Comparison of ENCODE assay signal across 19 mouse cellular contexts in the genomic region with DNA sequence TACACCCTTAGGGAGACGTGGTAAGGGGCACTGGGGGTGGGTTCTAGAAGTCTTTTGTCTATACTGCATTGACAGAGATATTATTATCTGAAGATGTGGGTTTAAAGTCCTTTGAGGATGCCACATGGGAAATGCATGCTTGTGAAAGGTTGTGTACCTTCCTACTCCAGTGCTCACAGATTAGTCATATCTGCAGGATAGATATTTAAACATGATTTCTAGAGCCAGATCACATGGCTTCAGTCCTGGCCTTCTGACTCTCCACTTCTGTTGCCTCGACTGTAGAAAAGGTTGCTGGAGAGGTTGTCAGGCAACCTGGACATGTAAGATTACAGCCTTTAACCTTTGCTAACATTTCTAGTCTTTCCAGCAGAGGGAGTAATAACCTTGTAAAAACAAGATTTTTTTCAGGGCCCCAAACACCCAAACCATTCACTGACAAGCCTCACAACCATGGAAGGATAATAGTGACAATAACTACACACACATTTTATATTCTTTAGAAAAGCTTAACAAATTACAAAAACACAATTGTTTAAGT.
DNase-seq lines count a peak whose midpoint lies in the region; ATAC-seq and TF ChIP-seq lines count a peak whose summit lies in the region.
"Had no signal": no experiment of that assay in that cellular context is flagged by ENCODE, and none has a peak within 500 bp of the region (broad histone marks: within the 10 kb centered on the region; RNA-seq: fewer than 3 reads in every experiment).

No protein-coding gene starts in this region.

- H3K4me2 ChIP-seq in stomach, embryonic 14.5 days (replicated peaks; ENCODE audit: low read depth, low read length) = no peak overlapping the region
- H3K4me2 ChIP-seq: liver, embryonic 13.5 days; lung, embryonic 15.5 days had no signal

- in situ Hi-C loops in Patski (cut with MboI; ENCODE audit: low pct_unique_long_range_greater_than_20kb) = no loop called here

- no peak overlapping the region for H3K27ac ChIP-seq in left cerebral cortex, adult 2 months
- no peak overlapping the region for H3K27ac ChIP-seq in stomach, embryonic 14.5 days (ENCODE audit: low read length)
- H3K27ac ChIP-seq: liver, embryonic 13.5 days; lung, embryonic 15.5 days; macrophage; midbrain, embryonic 10.5 days had no signal

- no peaks in the 10 kb centered on the region for H3K9me3 ChIP-seq in stomach, embryonic 14.5 days (ENCODE audit: control insufficient read depth, low read depth, low read length)
- H3K9me3 ChIP-seq: liver, embryonic 13.5 days; lung, embryonic 15.5 days; midbrain, embryonic 10.5 days had no signal

- no peaks in the 10 kb centered on the region for H3K4me1 ChIP-seq in stomach, embryonic 14.5 days (ENCODE audit: control insufficient read depth, insufficient read depth, low read length)
- H3K4me1 ChIP-seq: liver, embryonic 13.5 days had no signal

- CTCF ChIA-PET in Patski (lab: Charles Lee) = interaction anchor here (1.0 to 2.1 kb wide), 4 partner anchors 15 to 38 kb away, joined by 3 to 11 read pairs (median 5); no protein-coding TSS in a partner anchor

- peaks cover 4% of the 10 kb centered on the region for H3K27me3 ChIP-seq in Patski
- no peaks in the 10 kb centered on the region for H3K27me3 ChIP-seq in stomach, embryonic 14.5 days (ENCODE audit: control insufficient read depth, insufficient read depth, low read length)
- H3K27me3 ChIP-seq: liver, embryonic 13.5 days; lung, embryonic 15.5 days had no signal

- no peaks in the 10 kb centered on the region for H3K36me3 ChIP-seq in stomach, embryonic 14.5 days (ENCODE audit: control insufficient read depth, insufficient read depth, low read length)
- H3K36me3 ChIP-seq: liver, embryonic 13.5 days; lung, embryonic 15.5 days; midbrain, embryonic 10.5 days had no signal

- TF ChIP-seq CTCF in left cerebral cortex, adult 2 months (IDR thresholded peaks at IDR 0.05) = peak; percentile 34
- peak; percentile 51 for TF ChIP-seq CTCF in Patski (IDR thresholded peaks at IDR 0.05)

- intact Hi-C loops in left cerebral cortex, adult 2 months (cut with DNase I) = loop anchor here (2.0 kb wide), 1 partner anchor 38 kb away; no protein-coding TSS in a partner anchor
- intact Hi-C loops in left cerebral cortex, postnatal 36 days (cut with DNase I) = loop anchor here (5.0 kb wide), 1 partner anchor 645 kb away; no protein-coding TSS in a partner anchor

- ATAC-seq in Patski = no peak
- ATAC-seq in stomach, embryonic 14.5 days (ENCODE audit: insufficient number of reproducible peaks, insufficient read depth, low FRiP score, low read depth) = 0 out of 2 replicates have a peak, but pooled peaks have one; percentile 23
- no peak for ATAC-seq in erythroid progenitor cell, adult 5-6 weeks (replicated peaks; ENCODE audit: low FRiP score, poor library complexity, severe bottlenecking)
- ATAC-seq: CD4-positive, CD25-positive, alpha-beta regulatory T cell, adult 4 months; hindbrain, embryonic 16.5 days had no signal

- peak; percentile 24 for DNase-seq in embryo, embryonic 10.5 days (ENCODE audit: low spot score)
- no peak for DNase-seq in embryo, embryonic 11 days
- no peak for DNase-seq in left cerebral cortex, adult 2 months (ENCODE audit: extremely low spot score in 1 of 2, low spot score in 2 of 2)
- DNase-seq in left cerebral cortex, postnatal 36 days (ENCODE audit: low spot score in 2 of 2) = no peak
- no peak for DNase-seq in Patski (ENCODE audit: low read depth, low spot score)
- DNase-seq in heart, adult 8-10 months (ENCODE audit: low spot score) = no peak
- DNase-seq: adrenal gland, postnatal 14 days; heart, adult 11 months; heart, postnatal 36 days; layer of hippocampus, postnatal 36 days; liver, embryonic 13.5 days; thymus, postnatal 25 days had no signal

- H3K9ac ChIP-seq in stomach, embryonic 14.5 days (replicated peaks; ENCODE audit: low read depth, low read length) = no peak overlapping the region
- H3K9ac ChIP-seq: liver, embryonic 13.5 days; lung, embryonic 15.5 days had no signal

- POLR2A ChIA-PET in Patski (lab: Charles Lee) = no interaction called here

- no peak overlapping the region for H3K4me3 ChIP-seq in left cerebral cortex, adult 2 months
- no peak overlapping the region for H3K4me3 ChIP-seq in stomach, embryonic 14.5 days (ENCODE audit: low read depth, low read length)
- H3K4me3 ChIP-seq: liver, embryonic 13.5 days; lung, embryonic 15.5 days; midbrain, embryonic 10.5 days had no signal

- WGBS in stomach, embryonic 14.5 days = 51% methylated on average over 2 of the region's 2 CpGs
